Mouse (Mus musculus): ENCODE measurements at regions not wholly inside any gene's neighbourhood (a gene's known extent, or its start where the extent isn't known, plus 50 kb on each side); places are given as distances from the start of the nearest gene placed in this dataset.

DNA sequence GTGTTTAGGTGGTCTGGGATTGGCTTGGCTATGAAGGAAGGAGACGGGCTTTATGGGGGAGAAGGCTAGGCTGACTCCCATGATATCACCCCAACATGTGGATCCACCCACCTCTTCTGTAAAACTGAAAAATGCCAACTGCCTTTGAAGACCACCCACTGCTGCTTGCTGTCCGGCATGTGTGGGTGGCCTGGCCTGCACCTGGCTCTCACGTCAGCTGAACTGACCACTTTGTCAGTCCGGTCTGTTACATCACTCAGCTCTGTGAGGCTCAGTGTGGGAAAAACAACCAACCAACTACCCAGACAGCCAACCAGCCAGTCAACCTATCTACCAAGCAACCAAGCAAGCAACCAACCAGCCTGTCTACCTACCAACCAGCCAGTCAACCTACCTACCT, 305.5 kb downstream of the Tbc1d1 start:
- TF ChIP-seq GATA1 (IDR thresholded peaks at IDR 0.05; ENCODE audit: low read length): no peak
- no peak for TF ChIP-seq TAL1 (IDR thresholded peaks at IDR 0.05; ENCODE audit: low read length)

Measured in erythroblast, embryonic 14.5 days (primary cell).